Mouse (Mus musculus): Measurements from ENCODE around the gene Ccl27a. TPM values are rescaled to one million over a fixed set of nuclear protein-coding genes. Genes with fewer than 3 reads are reported as not detected.

Gene Ccl27a
- polyA plus RNA-seq, 1 experiment from 2014 or later = 73.5 TPM

- Histone ChIP-seq H3K27ac (ENCODE audit: low read depth, low read length) (peak overlapping the region; percentile 44; the same call in 1 of the 2 replicates), H3K36me3 (ENCODE audit: control insufficient read depth, insufficient read depth, low read length) (peaks cover 6% of the 10 kb centered on the region; the same call in 1 of the 2 replicates), H3K4me3 (ENCODE audit: low read depth, low read length) (peak overlapping the region; percentile 79), H3K9me3 (ENCODE audit: control insufficient read depth, low read length) (no peaks in the 10 kb centered on the region; the same call in 1 of the 2 replicates), H3K27me3 (ENCODE audit: control insufficient read depth, insufficient read depth, low read length) (no peaks in the 10 kb centered on the region), H3K9ac (ENCODE audit: low read length) (peak overlapping the region; percentile 82), H3K4me1 (ENCODE audit: control insufficient read depth, insufficient read depth, low read length) (peaks cover 12% of the 10 kb centered on the region), H3K4me2 (peak overlapping the region; percentile 94)
- under 1% methylated on average over 27 of the region's 27 CpGs for WGBS
- ATAC-seq (ENCODE audit: low FRiP score) = peak; percentile 97
- DNase-seq (ENCODE audit: low spot score, missing footprints) = peak; percentile 99
Measured at GRCm38 (mm10) chr4:41741158-41741560, 32.9 kb downstream of the Ccl27a start.

GRCm38 (mm10) chr4:41740380-41741157, 33.5 kb downstream of the Ccl27a start:
- DNase-seq (ENCODE audit: low spot score, missing footprints) = no peak
- H3K4me3 ChIP-seq (ENCODE audit: low read depth, low read length) = peak overlapping the region; percentile 79
- H3K4me1 ChIP-seq (ENCODE audit: control insufficient read depth, insufficient read depth, low read length) = peaks cover 12% of the 10 kb centered on the region
- WGBS = under 1% methylated on average over 48 of the region's 48 CpGs
- H3K27ac ChIP-seq (ENCODE audit: low read depth, low read length) = peak overlapping the region; percentile 44; the same call in 1 of the 2 replicates
- peak; percentile 81 for ATAC-seq (ENCODE audit: low FRiP score)
- H3K9me3 ChIP-seq (ENCODE audit: control insufficient read depth, low read length) = no peaks in the 10 kb centered on the region; the same call in 1 of the 2 replicates
- peaks cover 2% of the 10 kb centered on the region; the same call in 1 of the 2 replicates for H3K27me3 ChIP-seq (ENCODE audit: control insufficient read depth, insufficient read depth, low read length)
- peak overlapping the region; percentile 82 for H3K9ac ChIP-seq (ENCODE audit: low read length)
- peaks cover 7% of the 10 kb centered on the region; the same call in 1 of the 2 replicates for H3K36me3 ChIP-seq (ENCODE audit: control insufficient read depth, insufficient read depth, low read length)
- peak overlapping the region; percentile 94 for H3K4me2 ChIP-seq

GRCm38 (mm10) chr4:41739260-41739659, 34.8 kb downstream of the Ccl27a start:
- H3K9ac ChIP-seq (ENCODE audit: low read length) = no peak overlapping the region
- peaks cover 2% of the 10 kb centered on the region; the same call in 1 of the 2 replicates for H3K27me3 ChIP-seq (ENCODE audit: control insufficient read depth, insufficient read depth, low read length)
- H3K36me3 ChIP-seq (ENCODE audit: control insufficient read depth, insufficient read depth, low read length) = peaks cover 8% of the 10 kb centered on the region; the same call in 1 of the 2 replicates
- H3K4me1 ChIP-seq (ENCODE audit: control insufficient read depth, insufficient read depth, low read length) = peaks cover 12% of the 10 kb centered on the region
- no peak overlapping the region for H3K4me3 ChIP-seq (ENCODE audit: low read depth, low read length)
- H3K27ac ChIP-seq (ENCODE audit: low read depth, low read length) = no peak overlapping the region
- no peak for DNase-seq (ENCODE audit: low spot score, missing footprints)
- WGBS = 92% methylated on average over 13 of the region's 13 CpGs
- no peak for ATAC-seq (ENCODE audit: low FRiP score)
- H3K4me2 ChIP-seq = no peak overlapping the region
- no peaks in the 10 kb centered on the region for H3K9me3 ChIP-seq (ENCODE audit: control insufficient read depth, low read length)

GRCm38 (mm10) chr4:41738256-41738603, 35.8 kb downstream of the Ccl27a start:
- WGBS = 63% methylated on average over 1 of the region's 1 CpGs
- H3K27ac ChIP-seq (ENCODE audit: low read depth, low read length) = no peak overlapping the region
- H3K36me3 ChIP-seq (ENCODE audit: control insufficient read depth, insufficient read depth, low read length) = peaks cover 8% of the 10 kb centered on the region; the same call in 1 of the 2 replicates
- DNase-seq (ENCODE audit: low spot score, missing footprints) (no peak), ATAC-seq (ENCODE audit: low FRiP score) (no peak)
- no peak overlapping the region for H3K4me3 ChIP-seq (ENCODE audit: low read depth, low read length)
- H3K9me3 ChIP-seq (ENCODE audit: control insufficient read depth, low read length) = no peaks in the 10 kb centered on the region
- H3K4me2 ChIP-seq = no peak overlapping the region
- peaks cover 3% of the 10 kb centered on the region for H3K27me3 ChIP-seq (ENCODE audit: control insufficient read depth, insufficient read depth, low read length)
- H3K4me1 ChIP-seq (ENCODE audit: control insufficient read depth, insufficient read depth, low read length) = peaks cover 12% of the 10 kb centered on the region
- H3K9ac ChIP-seq (ENCODE audit: low read length) = no peak overlapping the region

GRCm38 (mm10) chr4:41737602-41738255, 36.3 kb downstream of the Ccl27a start:
- Histone ChIP-seq H3K27ac (ENCODE audit: low read depth, low read length) (no peak overlapping the region), H3K27me3 (ENCODE audit: control insufficient read depth, insufficient read depth, low read length) (peaks cover 8% of the 10 kb centered on the region), H3K9me3 (ENCODE audit: control insufficient read depth, low read length) (no peaks in the 10 kb centered on the region), H3K4me1 (ENCODE audit: control insufficient read depth, insufficient read depth, low read length) (peaks cover 12% of the 10 kb centered on the region), H3K4me2 (no peak overlapping the region), H3K4me3 (ENCODE audit: low read depth, low read length) (no peak overlapping the region), H3K36me3 (ENCODE audit: control insufficient read depth, insufficient read depth, low read length) (peaks cover 8% of the 10 kb centered on the region; the same call in 1 of the 2 replicates), H3K9ac (ENCODE audit: low read length) (no peak overlapping the region)
- ATAC-seq (ENCODE audit: low FRiP score) = peak; percentile 47
- WGBS = 52% methylated on average over 8 of the region's 8 CpGs
- DNase-seq (ENCODE audit: low spot score, missing footprints) = peak; percentile 94

GRCm38 (mm10) chr4:41731052-41731765, 42.8 kb downstream of the Ccl27a start, which contains the start of gene Arid3c:
TSS of gene Arid3c (minus strand) at chr4:41731142.
- no peak within 1 kb of the TSS for H3K9ac ChIP-seq (ENCODE audit: low read length)
- no peak within 1 kb of the TSS for H3K27ac ChIP-seq (ENCODE audit: low read depth, low read length)
- WGBS = 2% methylated on average over 49 of the region's 50 CpGs
- H3K4me2 ChIP-seq = peak within 1 kb of the TSS; percentile 45
- no peaks in the 10 kb centered on the region for H3K9me3 ChIP-seq (ENCODE audit: control insufficient read depth, low read length)
- ATAC-seq (ENCODE audit: low FRiP score) (no peak), DNase-seq (ENCODE audit: low spot score, missing footprints) (peak; percentile 93)
- H3K4me3 ChIP-seq (ENCODE audit: low read depth, low read length) = peak within 1 kb of the TSS; percentile 24
- peaks cover 64% of the 10 kb centered on the region for H3K27me3 ChIP-seq (ENCODE audit: control insufficient read depth, insufficient read depth, low read length)
- H3K4me1 ChIP-seq (ENCODE audit: control insufficient read depth, insufficient read depth, low read length) = no peaks in the 10 kb centered on the region
- H3K36me3 ChIP-seq (ENCODE audit: control insufficient read depth, insufficient read depth, low read length) = 0 out of 2 replicates have a peak, but pooled peaks cover 2% of the 10 kb centered on the region

GRCm38 (mm10) chr4:41726826-41727621, 47.0 kb downstream of the Ccl27a start:
- no peak overlapping the region for H3K27ac ChIP-seq (ENCODE audit: low read depth, low read length)
- WGBS = 13% methylated on average over 20 of the region's 20 CpGs

GRCm38 (mm10) chr4:41722918-41723351, 51.1 kb downstream of the Ccl27a start, which contains the start of gene Dctn3:
TSS of gene Dctn3 (minus strand) at chr4:41723170.
- H3K4me1 ChIP-seq (ENCODE audit: control insufficient read depth, insufficient read depth, low read length) = peaks cover 14% of the 10 kb centered on the region
- H3K9ac ChIP-seq (ENCODE audit: low read length) = peak within 1 kb of the TSS; percentile 79
- H3K27ac ChIP-seq (ENCODE audit: low read depth, low read length) = no peak within 1 kb of the TSS
- peaks cover 41% of the 10 kb centered on the region for H3K27me3 ChIP-seq (ENCODE audit: control insufficient read depth, insufficient read depth, low read length)
- peak within 1 kb of the TSS; percentile 89 for H3K4me2 ChIP-seq
- no peaks in the 10 kb centered on the region for H3K9me3 ChIP-seq (ENCODE audit: control insufficient read depth, low read length)
- peaks cover 8% of the 10 kb centered on the region; the same call in 1 of the 2 replicates for H3K36me3 ChIP-seq (ENCODE audit: control insufficient read depth, insufficient read depth, low read length)
- under 1% methylated on average over 27 of the region's 27 CpGs for WGBS
- peak; percentile 97 for DNase-seq (ENCODE audit: low spot score, missing footprints)
- peak; percentile 96 for ATAC-seq (ENCODE audit: low FRiP score)
- H3K4me3 ChIP-seq (ENCODE audit: low read depth, low read length) = peak within 1 kb of the TSS; percentile 77

More at GRCm38 (mm10) chr4:41726826-41727621, 47.0 kb downstream of the Ccl27a start:
- Histone ChIP-seq H3K4me3 (ENCODE audit: low read depth, low read length) (no peak overlapping the region), H3K9me3 (ENCODE audit: control insufficient read depth, low read length) (no peaks in the 10 kb centered on the region), H3K27me3 (ENCODE audit: control insufficient read depth, insufficient read depth, low read length) (peaks cover 78% of the 10 kb centered on the region), H3K9ac (ENCODE audit: low read length) (no peak overlapping the region), H3K36me3 (ENCODE audit: control insufficient read depth, insufficient read depth, low read length) (no peaks in the 10 kb centered on the region), H3K4me2 (peak overlapping the region; percentile 18; the same call in 1 of the 2 replicates), H3K4me1 (ENCODE audit: control insufficient read depth, insufficient read depth, low read length) (peaks cover 10% of the 10 kb centered on the region)
- DNase-seq (ENCODE audit: low spot score, missing footprints) (no peak), ATAC-seq (ENCODE audit: low FRiP score) (no peak)
